Mouse (Mus musculus) gastrocnemius, adult 18-20 months (tissue): ENCODE results near the gene Gm17428. TPM values are rescaled to one million over a fixed set of nuclear protein-coding genes. Genes with fewer than 3 reads are reported as not detected.
"Not testable (repeated sequence)": the region's sequence is repeated elsewhere in the genome, so short reads cannot be mapped to it uniquely, and the experiment has no call there.

Experiments used
- DNase-seq: peaks from one replicate; pipeline ENCODE4 v3.0.0; 2021; ENCODE audit warnings: low spot score
- total RNA-seq, 2 experiments: library from RNA; stranded (reverse); gene quantifications; 2 replicates each; pipeline ENCODE4 v1.2.3; 2021

The Gm17428 gene
- total RNA-seq, 2 experiments from 2014 or later = not detected

DNA sequence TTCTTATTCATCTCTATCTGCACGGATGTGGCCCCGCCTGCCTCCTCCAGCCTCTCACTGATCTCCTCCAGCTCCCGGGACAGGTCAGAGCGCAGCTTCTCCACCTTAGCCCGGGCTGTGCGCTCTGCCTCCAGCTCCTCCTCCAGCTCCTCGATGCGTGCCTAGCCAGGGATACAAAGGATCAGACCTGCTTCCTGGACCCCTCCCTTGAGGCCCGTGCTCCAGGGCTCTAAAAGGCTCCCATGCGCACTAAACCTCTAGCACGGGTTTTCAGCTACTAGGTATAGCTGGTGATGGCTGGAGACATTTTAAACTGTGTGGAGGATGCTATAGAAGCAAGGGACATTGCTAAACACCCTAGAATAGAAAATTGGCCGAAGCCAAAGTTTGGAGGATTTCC lies 26.2 kb upstream of the Gm17428 start:
- DNase-seq = no peak

DNA sequence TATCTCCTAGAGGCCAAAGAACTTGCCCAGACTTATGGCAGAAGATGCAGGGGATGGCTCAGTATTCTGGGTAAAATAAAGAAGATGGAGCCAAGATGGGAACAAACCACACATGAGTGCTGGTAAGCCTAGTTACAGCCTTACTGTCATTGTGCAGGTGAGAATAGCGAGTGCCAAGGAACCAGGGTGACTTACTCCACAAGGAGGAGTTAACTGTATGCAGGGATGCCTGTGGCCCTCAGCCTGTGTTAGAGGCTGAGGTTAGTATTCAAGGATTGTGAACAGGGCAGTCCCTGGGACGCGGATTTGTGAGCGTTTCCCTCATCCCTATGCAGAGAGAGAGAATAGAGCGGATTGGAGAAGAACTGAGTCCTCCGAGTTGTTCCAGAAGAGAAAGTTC lies 25.1 kb upstream of the Gm17428 start:
- DNase-seq = no peak

DNA sequence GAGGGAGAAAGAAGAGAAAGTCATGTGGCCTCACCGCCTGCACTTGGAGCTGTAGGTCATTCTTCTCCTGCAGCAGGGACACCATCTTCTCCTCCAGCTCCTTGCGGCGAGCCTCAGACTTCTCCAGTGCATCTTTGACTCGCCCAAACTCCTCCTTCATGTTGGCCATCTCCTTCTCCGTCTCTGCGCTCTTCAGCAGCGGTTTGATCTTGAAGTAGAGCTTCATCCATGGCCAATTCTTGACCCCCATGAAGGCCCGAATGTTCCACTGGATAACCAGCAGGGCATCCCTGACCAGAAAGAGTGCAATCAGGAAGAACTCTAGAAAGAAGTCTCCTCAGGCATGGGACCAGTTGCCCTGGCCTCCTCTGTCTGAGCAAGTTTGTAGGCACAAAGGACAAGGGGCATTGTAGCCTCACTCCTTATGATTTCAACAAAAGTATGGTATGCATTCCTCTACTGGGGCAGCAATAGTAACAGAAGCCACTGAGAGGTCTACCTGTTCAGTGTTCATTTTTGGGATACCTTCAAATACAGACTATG lies 23.0 kb upstream of the Gm17428 start:
- no peak for DNase-seq

DNA sequence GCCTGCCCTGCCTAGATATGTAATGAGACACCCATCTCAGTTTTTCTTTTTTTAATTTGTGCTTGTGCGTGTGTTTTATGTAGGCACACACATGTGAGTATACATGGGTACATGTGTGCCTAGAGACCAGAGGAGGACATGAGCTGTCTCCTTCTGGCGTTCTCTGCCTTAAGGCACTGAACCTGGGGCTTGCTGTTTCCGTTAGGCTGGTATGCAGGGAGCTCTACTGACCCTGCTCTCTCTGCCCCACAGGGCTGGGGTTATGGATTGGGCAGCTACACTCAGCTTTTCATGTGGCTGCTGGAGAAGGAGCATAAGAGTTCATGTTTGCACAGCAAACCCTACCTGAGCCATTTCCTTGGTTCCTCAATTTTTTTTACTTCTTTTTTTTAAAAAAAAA lies 22.3 kb upstream of the Gm17428 start:
- DNase-seq = no peak

DNA sequence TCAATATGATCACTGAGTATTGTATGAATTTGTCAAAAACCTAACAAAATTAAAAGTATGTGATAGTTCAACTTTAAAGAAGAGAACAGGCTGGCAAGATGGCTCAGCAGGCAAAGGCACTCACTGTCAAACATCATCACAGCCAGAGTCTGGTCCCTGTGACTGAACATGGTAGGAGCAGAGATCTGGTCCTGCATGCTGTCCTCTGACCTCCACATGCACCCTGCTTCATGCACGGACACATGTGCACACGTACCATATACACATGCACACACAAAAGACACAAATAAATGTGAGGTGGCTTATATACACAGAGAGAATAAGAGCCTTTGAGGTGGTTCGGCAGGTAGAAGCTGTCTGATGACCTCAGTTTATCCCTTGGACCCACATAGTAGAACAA lies 21.3 kb upstream of the Gm17428 start:
- DNase-seq = no peak

DNA sequence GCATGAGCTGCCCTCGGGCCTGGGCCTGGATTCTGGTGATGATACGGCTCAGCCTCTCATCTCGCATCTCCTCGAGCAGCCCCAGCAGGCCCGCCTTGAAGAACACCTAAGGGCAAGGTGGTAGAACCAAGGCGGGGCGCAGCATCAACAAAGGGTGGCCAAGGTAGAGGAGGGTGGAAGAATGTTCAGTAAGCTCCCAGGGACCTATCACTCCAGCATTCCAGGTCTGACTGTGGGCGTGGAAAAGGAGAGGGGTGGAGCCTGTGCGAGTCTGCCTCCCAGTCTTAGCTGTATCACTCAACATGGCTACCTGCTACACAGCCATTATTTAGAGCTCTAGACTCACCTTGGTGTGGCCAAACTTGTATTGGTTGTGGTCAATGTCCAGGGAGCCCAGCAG lies 20.2 kb upstream of the Gm17428 start:
- no peak for DNase-seq

DNA sequence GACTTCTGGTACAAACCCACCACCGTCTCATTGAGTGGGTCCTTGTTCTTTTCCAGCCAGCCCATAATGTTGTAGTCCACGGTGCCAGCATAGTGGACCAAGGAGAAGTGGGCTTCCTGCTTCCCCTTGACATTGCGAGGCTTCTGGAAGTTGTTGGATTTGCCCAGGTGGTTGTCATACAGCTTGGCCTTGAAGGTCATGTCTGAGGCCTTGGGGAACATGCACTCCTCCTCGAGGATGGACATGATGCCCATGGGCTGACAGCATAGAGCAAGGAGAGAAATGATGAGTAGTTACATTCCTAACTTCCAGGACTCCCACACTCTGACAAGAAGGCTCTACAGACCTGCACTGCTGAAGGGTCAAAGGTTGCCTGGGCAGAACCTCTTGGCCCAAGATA lies 18.2 kb upstream of the Gm17428 start:
- no peak for DNase-seq

DNA sequence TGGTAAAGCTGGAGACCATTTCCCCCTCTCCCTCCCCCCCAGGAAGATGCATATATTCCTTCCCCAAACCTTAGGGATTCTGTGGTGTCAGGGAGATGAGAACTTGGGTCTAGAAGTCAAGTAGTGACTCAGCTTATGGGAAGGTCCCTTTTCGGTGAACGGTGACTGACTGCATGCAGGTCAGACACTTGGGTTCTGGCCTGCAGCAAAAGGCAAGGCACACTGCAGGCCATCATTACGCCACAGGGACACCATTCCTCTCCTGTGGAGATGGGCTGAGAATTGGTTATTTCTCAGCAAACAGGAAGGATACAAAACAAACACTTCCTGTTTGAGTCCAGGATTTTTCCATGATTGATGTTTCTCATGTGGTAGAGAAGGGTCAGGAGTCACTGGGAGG lies 17.5 kb upstream of the Gm17428 start:
- no peak for DNase-seq

DNA sequence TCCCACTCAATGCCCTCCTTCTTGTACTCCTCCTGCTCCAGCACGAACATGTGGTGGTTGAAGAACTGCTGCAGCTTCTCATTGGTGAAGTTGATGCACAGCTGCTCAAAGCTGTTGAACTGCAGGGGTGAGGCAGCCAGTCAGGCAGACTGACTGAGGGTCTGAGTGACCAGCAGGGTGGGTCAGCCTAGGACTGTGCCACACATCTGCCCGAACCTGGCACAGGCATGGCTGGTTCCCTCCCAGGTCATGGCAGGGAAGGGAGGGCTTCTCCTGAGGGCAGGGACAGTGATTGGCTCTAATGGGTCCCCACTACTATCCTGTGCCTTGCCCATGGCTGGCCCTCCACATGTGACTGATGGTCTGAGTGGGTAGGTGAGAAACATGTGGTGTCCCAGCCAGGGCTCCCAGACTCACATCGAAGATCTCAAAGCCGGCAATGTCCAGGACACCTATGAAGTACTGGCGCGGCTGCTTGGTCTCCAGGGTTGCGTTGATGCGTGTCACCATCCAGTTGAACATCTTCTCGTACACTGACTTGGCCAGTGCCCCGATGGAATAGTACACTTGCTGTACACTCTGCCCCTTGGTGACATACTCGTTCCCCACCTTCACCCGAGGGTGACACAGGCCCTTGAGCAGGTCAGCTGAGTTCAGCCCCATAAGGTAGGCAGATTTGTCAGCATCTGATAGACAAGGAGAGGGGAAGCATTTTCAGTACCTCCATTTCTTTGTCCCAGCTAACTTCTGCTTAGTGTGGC lies 16.7 kb upstream of the Gm17428 start:
- not testable (repeated sequence) for DNase-seq

DNA sequence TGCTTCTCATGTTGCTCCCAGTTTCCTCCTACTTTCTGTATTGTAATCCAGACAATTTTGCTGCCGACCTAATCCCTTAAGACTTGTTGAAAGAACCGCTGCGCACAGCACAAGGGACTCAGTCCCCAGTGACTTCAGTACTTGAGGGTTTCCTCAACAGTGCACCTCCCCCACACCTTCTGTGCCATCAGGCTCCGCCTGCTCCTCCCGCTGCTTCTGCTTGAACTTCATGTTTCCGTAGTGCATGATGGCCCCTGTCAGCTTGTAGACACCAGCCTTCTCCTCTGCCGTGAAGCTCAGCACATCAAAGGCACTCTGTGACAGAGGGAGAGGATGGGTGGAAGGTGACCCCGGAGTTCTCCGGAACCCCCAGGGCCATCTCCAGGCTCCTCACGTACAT lies 16.0 kb upstream of the Gm17428 start:
- DNase-seq = no peak

DNA sequence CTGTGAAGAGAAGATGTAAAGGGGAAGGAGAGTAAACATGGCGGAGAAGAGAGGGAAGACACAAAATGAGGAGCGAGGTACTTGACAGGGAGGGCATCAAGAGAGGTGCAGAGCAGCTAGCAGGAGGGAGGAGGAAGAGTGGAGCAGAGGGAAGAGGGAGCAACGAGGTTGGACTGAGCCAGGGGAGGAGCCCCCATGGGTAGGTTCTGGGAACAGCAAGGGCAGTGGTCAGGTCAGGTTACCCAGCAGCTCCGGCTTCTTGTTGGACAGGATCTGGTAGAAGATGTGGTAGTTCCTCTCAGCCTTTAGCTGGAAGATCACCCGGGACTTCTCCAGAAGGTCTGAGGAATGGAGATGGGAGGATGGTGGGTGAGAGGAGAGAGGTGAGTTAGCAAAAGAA lies 15.2 kb upstream of the Gm17428 start:
- no peak for DNase-seq

DNA sequence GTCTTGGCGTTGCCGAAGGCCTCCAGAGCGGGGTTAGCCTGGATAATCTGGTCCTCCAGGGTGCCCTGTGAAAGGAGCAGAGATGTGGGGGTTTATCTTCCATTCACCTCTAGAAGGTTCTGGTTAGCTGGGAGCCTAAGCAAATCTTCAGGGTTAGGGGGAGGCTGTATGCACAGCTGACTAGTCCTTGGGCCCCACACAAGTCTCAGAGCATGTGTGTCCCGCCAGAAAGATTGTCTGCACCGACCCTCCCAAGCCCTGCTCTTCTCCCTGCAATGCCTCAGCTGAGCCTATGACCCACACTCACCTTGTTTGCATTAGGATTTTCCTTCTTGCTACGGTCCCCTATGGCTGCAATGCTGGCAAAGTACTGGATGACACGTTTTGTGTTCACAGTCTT lies 14.0 kb upstream of the Gm17428 start:
- no peak for DNase-seq

DNA sequence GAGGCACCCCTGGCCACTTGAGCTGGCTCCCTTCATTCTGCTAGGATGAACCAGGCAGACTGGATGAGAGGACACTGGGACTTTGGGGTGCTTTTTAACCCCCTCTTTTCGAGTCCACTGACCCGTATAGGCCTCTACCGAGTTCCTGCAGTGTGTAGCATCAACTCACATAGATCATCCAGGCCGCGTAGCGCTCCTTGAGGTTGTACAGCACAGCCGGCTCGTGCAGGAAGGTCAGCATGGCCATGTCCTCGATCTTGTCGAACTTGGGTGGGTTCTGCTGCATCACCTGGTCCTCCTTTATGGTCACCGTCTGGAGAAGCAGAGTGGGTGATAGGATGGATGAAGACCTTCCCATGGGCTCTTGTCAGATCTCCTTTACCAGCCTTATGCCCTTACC lies 13.0 kb upstream of the Gm17428 start:
- no peak for DNase-seq

DNA sequence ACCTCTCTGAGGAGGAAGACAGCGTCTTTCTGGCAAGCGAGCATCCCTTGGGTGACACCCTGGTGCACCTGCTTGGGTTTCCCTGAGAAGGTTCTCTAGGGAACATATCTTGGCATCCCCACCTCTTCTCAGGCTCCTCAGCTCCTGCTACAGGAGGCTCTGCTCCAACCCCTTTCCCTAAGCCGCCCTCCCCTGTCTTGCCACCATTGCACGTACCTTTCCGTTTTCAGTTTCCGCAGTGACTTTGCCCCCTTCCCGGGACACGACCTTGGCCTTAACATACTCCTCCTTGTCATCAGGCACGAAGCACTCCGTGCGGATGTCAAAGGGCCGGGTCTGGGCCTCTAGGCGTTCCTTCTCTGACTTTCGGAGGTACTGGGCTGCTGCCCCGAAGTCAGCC lies 11.7 kb upstream of the Gm17428 start:
- DNase-seq = no peak

DNA sequence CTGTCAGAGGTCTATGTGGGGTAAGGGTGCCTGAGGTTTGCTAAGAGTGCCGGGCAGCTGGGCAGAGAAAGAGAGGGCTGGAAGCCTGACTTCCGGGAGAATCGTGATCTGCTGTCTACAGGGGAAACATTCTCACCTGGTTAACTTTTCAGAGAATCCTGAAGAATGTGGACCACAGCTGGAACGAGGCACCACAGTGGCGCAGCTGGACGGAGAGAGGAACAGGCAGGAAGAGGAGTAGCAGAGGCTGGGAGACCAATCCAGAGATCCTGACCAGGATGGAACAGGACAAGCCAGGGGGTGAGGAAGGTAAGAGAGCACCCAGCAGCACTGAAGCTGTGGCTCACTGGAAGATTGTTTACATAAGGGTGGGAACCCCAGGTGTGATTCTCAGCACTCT lies 11.1 kb upstream of the Gm17428 start:
- no peak for DNase-seq

DNA sequence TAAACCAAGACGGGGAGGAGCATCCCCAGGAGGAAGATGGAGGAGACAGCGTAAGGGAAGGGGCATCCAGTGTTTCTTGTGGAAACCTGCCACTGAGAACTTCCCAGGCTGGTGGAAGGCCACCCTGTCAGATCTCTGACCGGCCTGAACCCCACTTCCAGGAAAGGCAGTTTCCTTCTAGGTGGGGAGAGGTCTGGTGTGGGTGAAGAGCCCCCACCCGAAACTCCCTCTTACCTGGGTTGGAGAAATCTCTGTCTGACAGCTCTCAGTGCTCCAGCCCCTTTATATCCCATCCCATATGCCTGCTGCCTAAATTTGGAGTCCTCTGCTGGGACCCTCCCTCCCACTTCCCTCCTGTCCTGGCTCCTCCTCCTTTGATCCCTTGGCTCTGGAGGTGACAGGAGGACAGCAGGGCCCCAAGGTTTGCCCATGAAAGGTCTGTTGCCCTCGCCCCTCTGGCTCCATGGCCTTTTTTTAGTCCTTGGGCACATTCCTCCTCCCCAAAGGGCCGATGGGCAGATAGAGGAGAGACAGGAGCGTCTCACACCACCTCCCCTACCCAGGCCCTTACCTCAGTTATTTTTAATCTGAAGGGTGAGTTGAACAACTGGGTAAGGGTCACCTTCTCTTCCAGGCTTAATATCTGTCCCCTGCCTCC lies 10.3 kb upstream of the Gm17428 start, which contains the start of gene Myh6:
TSS of gene Myh6 (minus strand) at position 608 of the 658 bp plus-strand sequence.
- no peak for DNase-seq

DNA sequence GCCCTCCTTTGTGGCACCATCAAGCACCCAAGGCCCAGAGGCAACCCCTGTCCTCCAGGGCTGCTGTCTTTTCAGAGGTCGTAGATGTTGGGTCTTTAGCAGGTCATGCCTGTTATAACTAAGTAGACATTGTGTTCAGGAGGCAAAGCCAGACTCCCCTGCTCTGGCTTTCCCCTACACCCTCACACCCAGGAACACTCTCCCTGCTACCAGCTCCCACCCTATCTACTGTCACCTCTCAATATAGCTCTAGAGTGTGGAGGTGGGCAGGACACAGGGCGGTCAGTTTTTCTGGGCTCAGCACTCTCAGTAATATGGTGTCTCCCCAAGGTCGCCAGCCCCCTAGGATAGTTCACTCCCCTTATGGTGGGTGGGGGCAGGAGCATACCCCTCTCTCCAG lies 8.9 kb upstream of the Gm17428 start:
- DNase-seq = no peak

DNA sequence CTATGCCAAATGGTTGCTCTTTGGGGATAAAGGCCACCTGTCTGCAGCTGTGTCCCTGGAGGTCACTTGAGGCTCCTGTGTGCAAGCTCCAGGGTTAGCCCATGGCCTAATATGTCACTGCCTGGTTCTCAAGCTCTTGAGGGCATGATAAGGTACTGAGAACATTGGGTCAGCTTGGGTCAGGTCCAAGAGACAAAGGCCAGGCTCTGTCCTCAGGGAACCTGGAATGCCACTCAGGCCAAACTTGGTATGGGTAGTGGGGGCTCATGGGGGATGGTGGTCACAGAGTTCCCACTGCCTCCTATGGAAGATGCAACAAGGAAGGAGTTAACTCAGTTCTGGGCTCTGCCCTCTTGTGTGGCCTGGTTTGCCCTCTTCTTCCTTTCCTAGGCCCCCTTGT lies 8.4 kb upstream of the Gm17428 start:
- DNase-seq = no peak

DNA sequence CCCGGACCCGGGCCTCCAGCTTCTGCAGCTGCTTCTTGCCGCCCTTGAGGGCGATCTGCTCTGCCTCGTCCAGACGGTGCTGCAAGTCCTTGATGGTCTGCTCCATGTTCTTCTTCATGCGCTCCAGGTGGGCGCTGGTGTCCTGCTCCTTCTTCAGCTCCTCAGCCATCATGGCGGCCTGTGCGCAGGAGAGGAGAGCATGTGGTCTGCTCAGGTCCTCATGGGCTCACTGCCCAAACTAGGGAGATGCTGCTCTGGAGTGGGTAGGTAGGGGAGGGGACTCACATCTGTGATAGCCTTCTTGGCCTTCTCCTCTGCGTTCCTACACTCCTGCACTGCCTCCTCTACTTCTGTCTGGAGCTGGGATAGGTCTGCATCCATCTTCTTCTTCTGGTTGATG lies 3.9 kb upstream of the Gm17428 start:
- DNase-seq = not testable (repeated sequence)

DNA sequence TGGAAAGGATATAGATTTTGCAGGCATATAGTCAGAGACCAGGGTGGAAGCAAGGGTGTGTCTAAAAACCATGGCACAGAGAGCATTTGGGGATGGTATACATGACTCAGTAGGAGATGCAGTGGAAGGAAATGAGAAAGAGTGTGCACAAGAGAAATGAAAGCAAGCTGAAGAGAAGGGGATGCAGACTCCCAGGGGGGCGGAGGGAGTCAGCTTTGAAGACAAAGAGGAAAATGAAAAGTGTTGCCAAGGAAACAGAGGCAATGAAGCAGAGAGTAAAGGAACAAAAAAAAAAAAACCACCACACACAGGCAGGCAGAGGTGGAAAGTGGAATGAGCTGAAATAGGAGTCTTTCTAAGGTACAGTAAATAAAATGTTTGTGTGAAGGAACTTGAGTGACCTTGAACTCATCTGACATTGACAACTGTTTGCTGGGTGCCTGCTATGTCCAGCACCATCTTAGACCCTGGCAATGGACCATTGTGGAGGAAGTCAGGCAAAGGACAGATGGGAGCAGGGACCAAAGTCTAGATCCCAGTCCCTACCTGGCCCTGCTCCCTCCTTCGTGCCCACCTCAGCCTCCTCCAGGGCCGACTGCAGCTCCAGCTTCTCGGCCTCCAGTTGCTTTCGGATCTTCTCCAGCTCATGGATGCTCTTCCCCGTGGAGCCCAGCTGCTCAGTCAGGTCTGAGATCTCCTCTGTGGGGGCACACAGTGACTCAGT lies 2.5 kb upstream of the Gm17428 start:
- DNase-seq = no peak

DNA sequence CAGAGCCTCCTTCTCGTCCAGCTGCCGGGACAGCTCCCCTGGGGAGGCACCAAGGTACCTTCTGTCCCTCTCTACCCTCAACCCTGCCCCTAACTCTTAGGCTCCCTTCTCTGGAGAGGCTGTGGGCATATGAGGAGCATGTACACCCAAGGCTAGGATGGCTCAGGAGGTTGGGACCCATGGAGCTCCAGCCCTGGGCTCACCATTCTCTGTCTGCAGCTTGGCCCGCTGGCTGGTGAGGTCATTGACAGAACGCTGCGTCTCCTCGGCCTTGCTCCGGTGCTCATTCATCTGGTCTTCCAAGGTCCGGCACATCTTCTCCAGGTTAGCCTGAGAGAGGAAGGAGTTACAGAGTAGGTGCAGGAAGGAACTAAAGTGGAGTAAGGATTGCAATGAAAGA lies 1.9 kb downstream of the Gm17428 start:
- DNase-seq = no peak

DNA sequence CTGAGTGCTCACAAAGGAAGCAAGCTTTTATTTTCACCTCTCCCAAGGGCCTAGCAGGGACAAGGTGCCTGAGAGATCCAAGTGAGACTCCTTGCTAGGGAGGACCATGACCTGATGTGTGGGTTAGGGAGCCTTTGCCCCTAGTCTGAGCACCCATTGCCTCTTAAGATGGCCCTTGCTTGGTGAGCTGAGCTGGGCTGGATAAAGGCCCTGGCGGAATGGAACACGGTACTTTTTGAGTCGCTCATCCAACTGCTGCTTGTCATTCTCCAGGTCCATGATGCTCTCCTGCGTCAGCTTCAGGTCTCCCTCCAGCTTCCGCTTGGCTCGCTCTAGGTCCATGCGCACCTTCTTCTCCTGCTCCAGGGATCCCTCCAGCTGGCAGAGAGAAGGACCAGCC lies 5.2 kb downstream of the Gm17428 start:
- no peak for DNase-seq
